Comparison of ENCODE assay signal across 29 mouse cellular contexts in the genomic region with DNA sequence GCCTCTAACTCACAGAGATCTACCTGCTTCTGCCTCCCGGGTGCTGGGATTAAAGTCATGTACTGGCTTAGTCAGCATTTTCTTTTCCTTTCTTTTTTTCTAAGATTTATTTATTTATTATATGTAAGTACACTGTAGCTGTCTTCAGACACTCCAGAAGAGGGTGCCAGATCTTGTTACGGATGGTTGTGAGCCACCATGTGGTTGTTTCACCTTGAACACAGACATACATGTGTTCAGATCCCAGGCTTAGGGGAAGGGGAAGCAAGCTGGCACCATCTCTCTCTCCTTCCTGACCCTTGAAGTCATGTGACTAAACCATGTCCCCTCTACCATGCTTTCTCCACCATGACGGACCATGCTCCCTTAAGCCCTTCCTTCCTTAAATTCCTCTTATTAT.
DNase-seq lines count a peak whose midpoint lies in the region; ATAC-seq and TF ChIP-seq lines count a peak whose summit lies in the region.
"Had no signal": no experiment of that assay in that cellular context is flagged by ENCODE, and none has a peak within 500 bp of the region (broad histone marks: within the 10 kb centered on the region; RNA-seq: fewer than 3 reads in every experiment).

No protein-coding gene starts in this region.

- no peak for ATAC-seq in intestine, postnatal 0 days
- no peak for ATAC-seq in intestine, embryonic 16.5 days
- ATAC-seq in erythroid progenitor cell, adult 5-6 weeks (replicated peaks; ENCODE audit: low FRiP score, poor library complexity, severe bottlenecking), result no peak
- ATAC-seq: forebrain, embryonic 13.5 days; forebrain, embryonic 16.5 days; intestine, embryonic 15.5 days had no signal

- no peak for TF ChIP-seq EP300 in CH12.LX (IDR thresholded peaks at IDR 0.05; ENCODE audit: low read length)

- no peaks in the 10 kb centered on the region for H3K4me1 ChIP-seq in intestine, postnatal 0 days (replicated peaks; ENCODE audit: control insufficient read depth, insufficient read depth, low read length)
- no peaks in the 10 kb centered on the region; the same call in 1 of the 2 replicates for H3K4me1 ChIP-seq in intestine, embryonic 16.5 days (ENCODE audit: control insufficient read depth, insufficient read depth, low read length)
- peaks cover 0 to 19% of the 10 kb centered on the region in 2 experiments; a peak in 2 of 4 replicates for H3K4me1 ChIP-seq in CH12.LX (ENCODE audit: control insufficient read depth in 1 of 2, insufficient read depth in 2 of 2)
- H3K4me1 ChIP-seq: embryonic facial prominence, embryonic 10.5 days; forebrain, embryonic 10.5 days; forebrain, embryonic 13.5 days; hindbrain, embryonic 15.5 days; intestine, embryonic 15.5 days had no signal

- in situ Hi-C loops in CH12.LX (cut with MboI; ENCODE audit: low pct_ligation_motif_present, low pct_unique_long_range_greater_than_20kb, low sequenced_read_pairs), result no loop called here

- H3K79me2 ChIP-seq in CH12.LX (replicated peaks; ENCODE audit: control insufficient read depth, extremely low read depth, insufficient read depth, poor library complexity, severe bottlenecking), result no peaks in the 10 kb centered on the region

- no peaks in the 10 kb centered on the region for H3K9me3 ChIP-seq in intestine, postnatal 0 days (ENCODE audit: control insufficient read depth)
- no peaks in the 10 kb centered on the region for H3K9me3 ChIP-seq in intestine, embryonic 16.5 days (ENCODE audit: control insufficient read depth, low read length)
- H3K9me3 ChIP-seq in CH12.LX (replicated peaks; ENCODE audit: low read length), result no peaks in the 10 kb centered on the region
- H3K9me3 ChIP-seq: embryonic facial prominence, embryonic 10.5 days; embryonic facial prominence, embryonic 13.5 days; forebrain, embryonic 10.5 days; forebrain, embryonic 13.5 days; heart, embryonic 10.5 days; heart, embryonic 13.5 days; hindbrain, embryonic 15.5 days; intestine, embryonic 15.5 days had no signal

- peak; percentile 17 for TF ChIP-seq RAD21 in CH12.LX (IDR thresholded peaks at IDR 0.05; ENCODE audit: low read depth, low read length)

- no peaks in the 10 kb centered on the region for H3K36me3 ChIP-seq in intestine, postnatal 0 days (ENCODE audit: control insufficient read depth, insufficient read depth)
- H3K36me3 ChIP-seq in intestine, embryonic 16.5 days (ENCODE audit: control insufficient read depth, insufficient read depth, low read length), result no peaks in the 10 kb centered on the region
- H3K36me3 ChIP-seq in CH12.LX (replicated peaks in 1 of 2; ENCODE audit: control insufficient read depth in 1 of 2, insufficient read depth in 1 of 2, low read length in 1 of 2), result no peaks in the 10 kb centered on the region
- H3K36me3 ChIP-seq: embryonic facial prominence, embryonic 10.5 days; embryonic facial prominence, embryonic 13.5 days; forebrain, embryonic 10.5 days; heart, embryonic 10.5 days; heart, embryonic 13.5 days; hindbrain, embryonic 15.5 days; intestine, embryonic 15.5 days had no signal

- no peak overlapping the region for H3K4me3 ChIP-seq in intestine, postnatal 0 days (ENCODE audit: low read depth, low read length)
- H3K4me3 ChIP-seq in intestine, embryonic 16.5 days (ENCODE audit: low read length), result no peak overlapping the region
- H3K4me3 ChIP-seq in CH12.LX (replicated peaks in 1 of 3; ENCODE audit: low read depth in 2 of 3, low read length in 2 of 3, poor library complexity in 1 of 3), result no peak overlapping the region
- H3K4me3 ChIP-seq: embryonic facial prominence, embryonic 10.5 days; embryonic facial prominence, embryonic 13.5 days; erythroblast, embryonic 14.5 days; forebrain, embryonic 10.5 days; forebrain, embryonic 13.5 days; heart, adult 2 months; heart, embryonic 10.5 days; heart, embryonic 13.5 days; hindbrain, embryonic 15.5 days; intestine, embryonic 15.5 days had no signal

- DNase-seq in thymus, postnatal 14 days, result peak; percentile 55
- DNase-seq in thymus, postnatal 0 days (ENCODE audit: low spot score), result no peak
- DNase-seq in CH12.LX (ENCODE audit: extremely low read depth), result no peak
- no peak for DNase-seq in right cerebral cortex, postnatal 25 days
- DNase-seq: adrenal gland, adult 2 months; B cell, adult 2 months; cerebellum, adult 11-12 months; cerebellum, adult 8-10 months; cerebellum, postnatal 10 days; cerebellum, postnatal 36 days; embryo, embryonic 11 days; gastrocnemius, postnatal 10 days; gastrocnemius, postnatal 36 days; heart, adult 2 months; heart, postnatal 14 days; heart, postnatal 4 days had no signal

- 80% methylated on average over 3 of the region's 3 CpGs for WGBS in intestine, postnatal 0 days
- WGBS in intestine, embryonic 16.5 days, result 91% methylated on average over 3 of the region's 3 CpGs

- H3K27ac ChIP-seq in intestine, postnatal 0 days (ENCODE audit: low read depth, low read length), result no peak overlapping the region
- no peak overlapping the region for H3K27ac ChIP-seq in intestine, embryonic 16.5 days (ENCODE audit: low read length)
- no peak overlapping the region for H3K27ac ChIP-seq in CH12.LX (ENCODE audit: insufficient read depth, low read depth)
- H3K27ac ChIP-seq: embryonic facial prominence, embryonic 10.5 days; embryonic facial prominence, embryonic 13.5 days; forebrain, embryonic 10.5 days; forebrain, embryonic 13.5 days; heart, adult 2 months; heart, embryonic 10.5 days; heart, embryonic 13.5 days; hindbrain, embryonic 15.5 days; intestine, embryonic 15.5 days had no signal

- no peak overlapping the region for H3K9ac ChIP-seq in intestine, postnatal 0 days (ENCODE audit: low read depth, low read length)
- no peak overlapping the region for H3K9ac ChIP-seq in intestine, embryonic 16.5 days (ENCODE audit: low read depth, low read length)
- no peak overlapping the region for H3K9ac ChIP-seq in CH12.LX (ENCODE audit: insufficient read depth, low read depth)
- H3K9ac ChIP-seq: embryonic facial prominence, embryonic 13.5 days; forebrain, embryonic 13.5 days; heart, embryonic 13.5 days; hindbrain, embryonic 15.5 days; intestine, embryonic 15.5 days had no signal

- dilution Hi-C loops in CH12.LX (cut with MboI; ENCODE audit: extremely low pct_ligation_motif_present, extremely low pct_unique_long_range_greater_than_20kb, low sequenced_read_pairs), result no loop called here

- TF ChIP-seq CTCF in intestine, postnatal 0 days (IDR thresholded peaks at IDR 0.05; ENCODE audit: low read depth), result peak; percentile 40
- TF ChIP-seq CTCF in CH12.LX (conservative IDR thresholded peaks at IDR 0.05 in 1 of 2, IDR thresholded peaks at IDR 0.05 in 1 of 2; ENCODE audit: low read depth in 2 of 2, low read length in 2 of 2), result peak in 1 of 2 experiments; percentile 68; a peak in 2 of 4 replicates

- no peak overlapping the region for H3K4me2 ChIP-seq in intestine, postnatal 0 days (replicated peaks; ENCODE audit: low read depth)
- H3K4me2 ChIP-seq in intestine, embryonic 16.5 days (ENCODE audit: low read depth, low read length), result no peak overlapping the region
- H3K4me2 ChIP-seq in CH12.LX (ENCODE audit: insufficient read depth, low read depth, poor library complexity, severe bottlenecking), result no peak overlapping the region
- H3K4me2 ChIP-seq: embryonic facial prominence, embryonic 13.5 days; forebrain, embryonic 13.5 days; heart, embryonic 13.5 days; hindbrain, embryonic 15.5 days; intestine, embryonic 15.5 days had no signal

- no peaks in the 10 kb centered on the region for H3K27me3 ChIP-seq in intestine, postnatal 0 days (replicated peaks; ENCODE audit: control insufficient read depth, insufficient read depth, low read length)
- no peaks in the 10 kb centered on the region for H3K27me3 ChIP-seq in intestine, embryonic 16.5 days (replicated peaks; ENCODE audit: control insufficient read depth, insufficient read depth, low read length)
- peaks cover 2% of the 10 kb centered on the region for H3K27me3 ChIP-seq in CH12.LX (replicated peaks)
- H3K27me3 ChIP-seq: embryonic facial prominence, embryonic 13.5 days; forebrain, embryonic 13.5 days; heart, embryonic 13.5 days; hindbrain, embryonic 15.5 days; intestine, embryonic 15.5 days had no signal

- TF ChIP-seq POLR2A in CH12.LX (IDR thresholded peaks at IDR 0.05; ENCODE audit: low read depth, low read length), result no peak

TF ChIP-seq in CH12.LX, 34 proteins besides CTCF, POLR2A, EP300 and RAD21:
- TF ChIP-seq ZMIZ1 (IDR thresholded peaks at IDR 0.05; ENCODE audit: low read depth, low read length) (no peak), MAZ (IDR thresholded peaks at IDR 0.05; ENCODE audit: low read depth, low read length) (no peak), MYC (IDR thresholded peaks at IDR 0.05; ENCODE audit: low read depth, low read length) (peak; percentile 60; the same call in 1 of the 2 replicates), MEF2A (IDR thresholded peaks at IDR 0.05; ENCODE audit: borderline replicate concordance, low read depth, low read length) (no peak), TCF12 (IDR thresholded peaks at IDR 0.05; ENCODE audit: low read depth, low read length) (no peak), HCFC1 (IDR thresholded peaks at IDR 0.05; ENCODE audit: low read depth, low read length) (no peak), ZKSCAN1 (IDR thresholded peaks at IDR 0.05; ENCODE audit: borderline replicate concordance, low read depth, low read length) (no peak), CHD2 (IDR thresholded peaks at IDR 0.05; ENCODE audit: low read length) (no peak), MAFK (IDR thresholded peaks at IDR 0.05; ENCODE audit: insufficient replicate concordance, low read length) (peak; percentile 28; the same call in 1 of the 2 replicates), ZNF384 (IDR thresholded peaks at IDR 0.05; ENCODE audit: low read depth, low read length) (no peak), SIN3A (IDR thresholded peaks at IDR 0.05; ENCODE audit: low read length) (no peak), KAT2A (IDR thresholded peaks at IDR 0.05; ENCODE audit: insufficient replicate concordance, low read length) (no peak), JUND (conservative IDR thresholded peaks at IDR 0.05; ENCODE audit: low read depth, low read length) (no peak), SMC3 (IDR thresholded peaks at IDR 0.05; ENCODE audit: low read depth, low read length) (peak; percentile 48), JUN (IDR thresholded peaks at IDR 0.05; ENCODE audit: insufficient read depth, low read depth, low read length) (no peak), IRF4 (IDR thresholded peaks at IDR 0.05; ENCODE audit: low read depth, low read length) (no peak), NRF1 (IDR thresholded peaks at IDR 0.05; ENCODE audit: low read depth, low read length) (no peak), E2F4 (IDR thresholded peaks at IDR 0.05; ENCODE audit: insufficient replicate concordance, low read depth, low read length) (no peak), NELFE (IDR thresholded peaks at IDR 0.05; ENCODE audit: low read depth, low read length) (no peak), MAX (IDR thresholded peaks at IDR 0.05; ENCODE audit: low read length) (0 out of 2 replicates have a peak, but pooled peaks have one; percentile 29), USF1 (IDR thresholded peaks at IDR 0.05; ENCODE audit: low read depth, low read length) (no peak), UBTF (IDR thresholded peaks at IDR 0.05; ENCODE audit: low read depth, low read length) (no peak)
